Mouse (Mus musculus) adrenal gland, postnatal 25 days (tissue): Measurements from ENCODE around the gene Nlrp10. TPM values are rescaled to one million over a fixed set of nuclear protein-coding genes. Genes with fewer than 3 reads are reported as not detected.

Experiments
- DNase-seq: peaks from one replicate; pipeline ENCODE4 v3.0.0; 2021; ENCODE audit warnings: mixed read lengths
- long read RNA-seq: library from polyadenylated mRNA; stranded (forward); transcript quantifications from one replicate; pipeline ENCODE4 v2.0.0, GENCODE M21; 2021
- total RNA-seq: library from RNA; stranded (reverse); gene quantifications from 2 replicates; pipeline ENCODE4 v1.2.3, GENCODE M21; 2021

Gene Nlrp10
- 0.27 and 0.29 TPM in 2 replicates for total RNA-seq
- long read RNA-seq, partial matches to known transcripts = 0 of 1 reads
- long read RNA-seq, other reads (novel, unspliced or antisense) = 1 of 1 reads

DNA sequence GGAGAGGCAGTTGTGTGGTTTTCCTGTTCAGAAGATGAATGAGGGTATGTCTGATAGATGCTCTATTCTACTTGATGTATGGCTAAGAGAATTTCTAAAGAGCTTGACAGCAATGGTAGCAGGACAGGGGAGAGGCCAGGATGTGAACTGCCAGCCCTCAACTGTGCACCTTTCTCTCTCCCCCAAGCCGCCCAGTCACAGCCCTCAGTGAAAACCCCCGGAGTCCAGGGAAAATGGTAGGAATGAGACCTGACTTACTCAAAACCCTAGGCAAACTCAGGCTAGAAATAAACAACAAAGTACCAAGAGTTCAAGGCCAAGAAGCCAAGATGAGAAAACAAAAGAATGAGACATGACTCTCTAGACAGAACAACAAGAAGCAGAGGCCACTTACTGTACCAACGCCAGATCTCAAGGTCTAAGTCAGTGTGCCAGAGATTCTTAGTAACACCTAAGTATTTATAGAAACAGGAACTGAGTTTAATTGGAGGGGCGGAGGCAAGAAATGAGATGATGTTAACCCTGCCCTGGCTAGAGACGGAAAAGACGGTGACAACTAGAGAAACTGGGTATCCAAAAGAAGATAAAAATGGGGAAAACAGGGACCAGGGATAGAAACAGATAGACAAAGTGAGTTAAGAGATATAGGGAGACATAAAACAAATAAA, at the start of gene Nlrp10:
Gene Nlrp10 (minus strand): TSS at position 453 of the 668 bp plus-strand sequence.
- no peak for DNase-seq

GRCm38 (mm10) chr7:108972273-108972672, 42.3 kb upstream of the Nlrp10 start:
- DNase-seq = peak; percentile 41

DNA sequence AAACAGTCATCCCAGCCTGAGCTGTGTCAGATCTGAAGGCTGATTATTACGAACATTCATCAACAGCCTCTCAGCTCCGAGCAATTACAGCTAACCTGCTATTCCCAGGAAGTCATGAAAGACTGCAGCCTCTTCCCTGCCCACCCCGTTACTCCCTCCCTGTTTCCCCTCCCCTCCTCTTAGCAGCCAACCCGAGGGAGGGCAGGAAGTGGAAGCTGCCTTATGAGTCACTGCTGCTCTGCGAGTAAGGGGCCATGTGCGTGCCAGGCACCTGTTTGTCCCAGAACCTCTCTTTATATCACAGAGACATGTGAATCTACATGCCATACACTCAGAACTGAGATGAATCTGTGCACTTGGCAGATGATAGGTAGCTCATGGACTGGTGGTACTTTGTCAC, 38.2 kb upstream of the Nlrp10 start:
- peak; percentile 32 for DNase-seq

DNA sequence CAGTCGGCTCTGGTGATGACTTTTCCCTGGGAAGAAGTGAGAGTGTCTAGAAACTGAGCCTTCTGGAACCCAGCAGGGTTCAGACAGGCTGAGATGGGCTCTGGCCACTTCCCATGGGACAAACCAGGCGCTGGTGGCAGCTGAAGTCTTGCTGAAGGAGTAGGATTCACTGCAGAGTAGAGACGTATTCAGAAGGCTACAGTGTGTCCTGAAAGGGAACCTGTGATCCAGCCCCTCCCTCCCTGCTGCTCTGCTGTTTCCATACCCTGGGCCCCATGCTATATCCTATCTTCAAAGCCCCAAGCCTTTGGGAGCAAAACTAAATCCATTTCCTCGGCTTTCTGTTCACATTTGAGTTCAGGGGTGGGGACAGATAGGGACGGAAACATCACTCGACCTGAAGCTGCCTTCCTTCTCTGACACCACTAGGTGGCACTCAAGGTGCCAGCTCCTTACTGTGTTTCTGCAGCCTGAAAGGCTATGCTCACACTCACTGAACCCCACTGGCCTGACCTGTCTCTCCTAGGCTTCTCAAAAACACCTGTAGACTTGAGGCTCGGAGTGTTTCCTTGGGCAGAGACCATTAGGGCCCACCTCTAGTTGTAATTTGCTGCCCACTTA, 36.9 kb upstream of the Nlrp10 start:
- peak; percentile 35 for DNase-seq

DNA sequence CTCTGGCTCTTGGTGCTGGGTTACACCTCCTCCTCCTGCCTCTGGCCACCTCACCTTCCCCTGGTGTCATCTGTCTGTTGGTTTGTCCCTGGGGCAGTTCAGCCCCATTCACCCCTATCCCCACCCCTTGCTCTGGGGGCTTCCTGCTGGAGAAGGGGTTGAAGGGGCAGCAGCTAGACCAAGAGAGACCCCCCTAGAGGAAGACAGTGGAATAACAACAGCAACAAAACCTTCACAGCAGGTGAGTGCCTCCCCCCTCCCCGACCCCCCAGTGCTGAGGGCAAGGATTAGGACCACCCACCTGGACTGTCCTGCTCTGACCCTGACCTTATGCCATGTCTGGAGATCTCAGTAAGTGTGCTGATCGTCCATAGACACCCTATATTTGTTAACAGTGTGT, 36.0 kb upstream of the Nlrp10 start:
- no peak for DNase-seq

DNA sequence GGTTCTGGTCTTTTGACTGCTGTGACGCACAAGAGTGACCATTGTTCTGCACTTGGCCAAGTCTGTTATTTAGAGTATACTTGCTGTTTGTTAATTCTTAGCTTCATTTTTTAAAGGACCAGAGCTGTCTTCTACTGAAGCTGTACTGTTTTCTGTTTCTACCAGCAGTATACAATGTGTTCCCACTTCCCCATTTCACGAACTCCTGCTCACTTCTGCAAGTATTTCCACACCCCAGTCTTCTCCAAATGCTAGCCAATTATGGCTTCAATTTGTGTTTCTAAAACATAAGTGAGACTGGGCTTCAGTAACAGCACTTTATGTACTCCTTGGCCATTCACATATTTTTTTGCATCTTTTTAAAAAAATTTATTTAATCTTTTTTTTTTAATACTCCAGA, 27.8 kb upstream of the Nlrp10 start:
- DNase-seq = no peak

GRCm38 (mm10) chr7:108954185-108954584, 24.2 kb upstream of the Nlrp10 start:
- peak; percentile 46 for DNase-seq

GRCm38 (mm10) chr7:108952801-108953200, 22.8 kb upstream of the Nlrp10 start:
- no peak for DNase-seq

- no peak for DNase-seq
Measured at GRCm38 (mm10) chr7:108950762-108951331, 20.9 kb upstream of the Nlrp10 start.

- peak; percentile 43 for DNase-seq
Measured at GRCm38 (mm10) chr7:108950312-108950761, 20.4 kb upstream of the Nlrp10 start, which contains the start of gene Tub. TSS of gene Tub (plus strand) at chr7:108950338.

DNA sequence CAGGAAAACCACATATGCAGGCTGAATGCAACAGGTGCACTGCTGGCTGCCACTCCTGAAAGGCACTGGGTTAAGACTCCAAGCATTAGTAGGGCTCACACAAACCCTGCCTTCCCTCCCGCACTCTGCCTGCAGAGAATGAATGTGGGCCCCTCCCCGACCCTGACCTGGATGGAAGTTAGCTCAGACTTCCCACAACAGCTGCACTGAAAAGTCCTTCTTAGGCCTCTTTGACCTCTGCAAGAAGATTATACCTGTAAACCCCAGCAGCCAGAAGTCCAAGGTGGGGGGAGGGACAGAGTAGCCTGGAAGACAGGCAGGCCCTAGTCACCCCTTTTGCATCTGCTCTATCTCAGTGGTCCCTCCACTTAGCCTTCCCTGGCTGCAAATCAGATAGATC, 19.3 kb upstream of the Nlrp10 start:
- no peak for DNase-seq

DNA sequence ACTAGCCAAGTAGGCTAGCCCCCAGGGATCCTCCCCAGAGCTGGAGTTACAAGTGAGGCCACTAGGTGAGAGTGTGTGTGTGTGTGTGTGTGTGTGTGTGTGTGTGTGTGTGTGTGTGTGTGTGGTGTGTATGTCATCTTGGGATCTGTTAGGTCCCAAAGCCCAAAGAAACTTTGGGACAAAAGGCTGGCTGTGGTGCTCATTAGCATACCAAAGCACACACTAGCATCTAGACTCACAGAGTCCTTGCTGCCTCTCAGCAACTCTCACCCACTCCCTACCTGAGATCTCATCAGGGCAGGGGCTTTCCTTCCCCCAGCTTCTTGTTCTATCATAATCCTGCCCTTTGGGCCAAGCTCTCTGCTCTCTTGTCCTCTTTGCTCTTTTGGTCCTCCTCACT, 18.6 kb upstream of the Nlrp10 start:
- no peak for DNase-seq

- no peak for DNase-seq
Measured at GRCm38 (mm10) chr7:108944002-108944401, 14.0 kb upstream of the Nlrp10 start.

DNA sequence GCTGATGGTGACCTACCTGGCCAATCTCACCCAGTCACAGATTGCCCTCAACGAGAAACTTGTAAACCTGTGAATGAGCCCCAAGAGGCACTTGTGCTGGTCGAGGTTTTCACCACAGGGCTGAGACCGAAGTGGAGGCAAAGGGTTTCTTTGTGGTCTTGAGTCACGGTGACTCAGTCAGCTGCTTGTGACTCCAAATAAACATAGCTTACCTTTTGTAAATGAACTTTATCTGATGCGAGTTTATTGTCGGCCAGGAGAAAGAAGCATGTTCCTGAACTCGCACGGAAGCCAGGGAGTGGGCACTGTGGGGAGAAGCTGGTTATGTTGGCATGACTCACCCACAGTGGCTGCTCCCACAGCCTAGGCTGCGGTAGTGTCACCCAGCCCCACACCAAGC, 11.5 kb upstream of the Nlrp10 start:
- DNase-seq = no peak

DNA sequence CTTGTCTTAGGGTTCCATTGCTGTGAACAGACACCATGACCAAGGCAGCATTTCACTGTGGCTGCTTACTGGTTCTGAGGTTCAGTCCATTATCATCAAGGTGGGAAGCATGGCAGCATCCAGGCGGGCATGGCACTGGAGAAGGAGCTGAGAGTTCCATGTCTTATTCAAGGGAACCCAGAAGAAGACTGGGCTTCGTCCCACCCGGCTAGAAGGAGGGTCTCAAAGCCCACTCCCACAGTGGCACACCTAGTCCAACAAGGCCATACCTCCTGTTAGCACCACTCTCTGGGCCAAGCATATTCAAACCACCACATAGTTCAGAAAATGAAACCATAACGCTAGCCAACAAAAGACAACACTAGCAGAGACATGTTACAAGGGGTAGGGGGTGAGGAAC, 6.6 kb upstream of the Nlrp10 start:
- no peak for DNase-seq

DNA sequence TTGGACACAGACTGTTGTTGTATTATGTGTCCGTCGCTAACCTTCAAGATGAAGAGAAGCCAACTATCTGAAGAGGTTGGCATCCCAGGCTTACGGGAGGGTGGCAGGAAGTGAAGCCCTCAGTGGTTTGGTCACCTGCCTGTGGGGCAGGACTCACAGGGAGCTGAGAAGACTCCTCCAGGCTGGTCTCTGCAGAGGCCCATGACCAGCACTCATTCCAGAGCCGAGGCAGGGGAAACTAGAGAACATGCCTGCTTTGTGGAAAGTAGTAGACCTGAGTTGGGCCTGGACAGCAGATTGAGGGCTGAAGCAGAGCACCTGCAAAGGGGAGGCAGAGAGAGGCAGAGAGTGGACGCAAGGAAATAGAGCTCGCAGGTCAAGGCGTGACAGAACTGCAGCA, 5.4 kb upstream of the Nlrp10 start:
- no peak for DNase-seq

DNA sequence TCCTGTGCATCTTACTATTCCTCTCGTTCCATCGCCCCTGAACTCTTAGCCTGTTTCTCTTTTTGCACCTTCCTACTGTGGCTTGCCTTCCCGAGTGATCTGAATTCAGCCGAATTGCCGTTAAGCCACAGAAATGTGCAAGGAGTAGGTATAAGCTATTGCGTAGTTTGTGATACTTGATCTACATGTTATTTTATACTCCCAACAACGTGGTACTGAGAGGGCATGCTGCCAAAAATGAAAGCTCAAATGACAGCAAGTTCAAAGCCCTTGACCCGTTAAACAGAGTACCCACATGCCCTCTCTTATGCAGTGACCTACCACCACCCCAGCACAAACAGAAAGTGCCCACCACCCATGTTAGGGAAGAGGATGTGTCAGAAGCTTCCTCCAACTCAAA, 4.9 kb upstream of the Nlrp10 start:
- no peak for DNase-seq

- DNase-seq = peak; percentile 86
Measured at GRCm38 (mm10) chr7:108933794-108934731, 4.1 kb upstream of the Nlrp10 start, which contains the start of gene Eif3f. TSS of gene Eif3f (plus strand) at chr7:108934417.

- no peak for DNase-seq
Measured at GRCm38 (mm10) chr7:108928280-108929188, 1.4 kb downstream of the Nlrp10 start.

GRCm38 (mm10) chr7:108927043-108927442, 2.9 kb downstream of the Nlrp10 start:
- DNase-seq = no peak

- no peak for DNase-seq
Measured at GRCm38 (mm10) chr7:108903969-108904368, 26.0 kb downstream of the Nlrp10 start.
